Mouse (Mus musculus) liver (tissue): Measurements from ENCODE around the gene Avpr1b.

Experiments used
- DNase-seq: peaks from one replicate; pipeline ENCODE4 v3.0.0-alpha.2; 2020; ENCODE audit warnings: mixed read lengths

Avpr1b gene

DNA sequence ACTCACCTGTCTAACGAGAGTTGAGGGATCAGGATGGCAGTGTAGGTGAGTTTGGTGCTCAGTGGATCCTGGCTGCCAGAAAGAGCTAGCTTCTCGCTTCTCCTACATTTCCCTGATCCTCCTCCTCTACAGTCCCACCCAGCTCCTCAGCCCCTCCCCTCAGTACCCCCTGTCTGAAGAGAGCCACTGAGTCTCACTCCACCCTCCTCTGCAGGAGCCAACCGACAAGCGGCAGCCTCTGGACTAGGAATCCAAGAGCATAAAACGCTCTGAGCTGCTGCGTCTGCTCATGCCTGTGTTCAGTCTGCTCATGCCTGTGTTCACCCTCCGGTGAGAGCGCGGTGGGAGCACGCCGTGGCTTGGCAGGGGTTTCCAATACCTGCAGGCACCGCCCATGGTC is at the start of gene Avpr1b:
TSS of gene Avpr1b (plus strand) at position 335 of the 400 bp plus-strand sequence.
- no peak for DNase-seq

GRCm38 (mm10) chr1:131551956-131552355 is 47.1 kb upstream of the Avpr1b start:
- no peak for DNase-seq

- DNase-seq = no peak
Observed at GRCm38 (mm10) chr1:131553428-131553827, 45.6 kb upstream of the Avpr1b start.

GRCm38 (mm10) chr1:131555042-131555812 is 43.8 kb upstream of the Avpr1b start:
- DNase-seq = peak; percentile 75

GRCm38 (mm10) chr1:131560500-131560899 is 38.5 kb upstream of the Avpr1b start:
- no peak for DNase-seq

DNA sequence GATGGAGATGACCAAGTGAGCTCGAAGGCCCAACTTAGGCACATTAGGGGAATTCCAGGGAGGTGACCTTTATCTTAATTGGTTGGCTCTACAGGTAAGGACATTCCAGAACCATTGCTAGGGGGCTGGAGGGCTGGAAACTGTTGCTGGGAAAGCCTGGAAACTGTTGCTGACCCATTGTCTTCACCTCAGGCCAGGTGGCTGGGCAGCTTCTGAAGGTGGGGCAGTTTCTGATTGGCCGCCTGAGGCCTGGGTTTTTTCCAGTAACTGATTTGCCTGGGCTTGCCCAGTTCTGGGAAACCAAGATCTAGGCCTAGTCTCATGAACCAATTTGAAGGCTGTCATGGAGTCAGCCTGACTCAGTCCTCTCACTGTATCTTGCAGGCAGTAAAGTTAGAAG is 37.0 kb upstream of the Avpr1b start:
- no peak for DNase-seq

GRCm38 (mm10) chr1:131566056-131566455 is 33.0 kb upstream of the Avpr1b start:
- DNase-seq = peak; percentile 46

GRCm38 (mm10) chr1:131569721-131570120 is 29.3 kb upstream of the Avpr1b start:
- DNase-seq = no peak

- no peak for DNase-seq
Observed at GRCm38 (mm10) chr1:131570391-131570790, 28.6 kb upstream of the Avpr1b start.

- peak; percentile 64 for DNase-seq
Observed at GRCm38 (mm10) chr1:131573721-131574120, 25.3 kb upstream of the Avpr1b start.

DNA sequence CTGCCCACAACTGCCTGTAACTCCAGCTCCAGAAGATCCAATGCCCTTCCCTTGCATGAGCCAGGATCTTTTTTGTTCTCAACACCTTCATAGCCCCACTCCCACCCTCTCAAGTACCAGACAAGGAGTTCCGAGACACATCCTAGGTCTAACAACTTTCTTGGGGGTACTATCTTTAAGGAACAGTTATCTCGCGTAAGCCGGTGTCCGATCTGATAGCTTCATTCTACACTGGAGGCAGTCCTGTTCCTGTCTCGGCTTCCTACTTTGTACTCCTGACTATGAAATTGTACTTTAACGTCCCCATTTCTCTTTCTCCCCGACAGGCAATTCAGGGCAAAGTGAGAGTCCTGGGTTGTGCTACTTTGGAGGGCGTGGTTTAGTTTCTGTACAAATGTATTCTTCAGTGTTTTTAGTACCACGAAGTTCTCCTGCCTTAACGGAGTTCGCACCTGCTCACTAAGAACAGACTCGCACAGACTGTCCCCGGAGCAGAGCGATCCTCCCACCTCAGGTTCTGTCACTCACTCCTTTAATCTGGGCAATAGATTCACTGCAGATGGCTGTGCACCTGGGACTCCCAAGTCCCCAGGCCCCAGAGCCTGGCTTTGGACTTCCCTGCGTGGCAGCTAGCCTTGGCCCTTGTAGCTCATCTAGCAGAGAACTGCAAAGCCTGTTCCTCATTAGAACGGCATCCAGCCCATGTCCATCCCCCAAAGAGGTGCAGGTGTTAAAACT is 19.9 kb upstream of the Avpr1b start:
- DNase-seq = no peak

DNA sequence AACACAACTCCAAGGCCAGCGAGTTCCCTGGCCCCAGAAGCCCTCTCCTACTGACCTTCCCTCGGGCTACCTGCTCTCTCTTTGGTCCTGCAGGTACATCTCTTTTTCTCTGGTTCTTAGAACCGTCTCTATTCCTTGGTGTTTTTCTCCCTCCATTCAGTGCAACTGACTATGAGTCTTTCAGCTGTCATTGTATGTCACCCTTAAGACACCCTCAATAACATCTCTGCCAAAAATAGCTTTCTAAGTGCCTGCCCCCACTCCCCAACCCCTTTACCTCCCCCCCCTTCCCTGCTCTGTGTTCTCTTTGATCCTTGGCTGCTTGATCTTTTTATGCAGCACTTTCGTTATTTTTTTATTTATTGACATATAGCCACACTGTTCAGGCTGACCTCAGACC is 18.6 kb upstream of the Avpr1b start:
- no peak for DNase-seq

DNA sequence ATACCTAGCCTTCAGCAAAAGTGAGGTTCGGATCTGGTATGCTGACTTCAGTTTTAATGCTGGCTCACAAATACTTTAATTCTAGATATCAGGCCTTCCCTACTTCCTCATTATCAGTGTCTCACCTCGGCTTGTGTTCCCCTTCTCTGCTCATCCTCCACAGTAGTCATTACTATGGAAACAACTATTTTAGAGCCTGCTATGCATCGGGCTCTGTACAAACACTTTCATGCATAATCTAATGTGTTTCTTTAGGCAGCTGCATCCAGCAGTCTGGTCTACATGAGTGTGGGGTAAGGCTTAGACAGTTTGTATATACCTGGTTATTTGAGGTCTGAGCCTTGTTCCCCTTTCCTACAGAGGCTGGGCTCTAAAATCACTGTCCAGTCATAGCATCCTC is 15.4 kb upstream of the Avpr1b start:
- DNase-seq = no peak

GRCm38 (mm10) chr1:131586836-131587235 is 12.2 kb upstream of the Avpr1b start:
- DNase-seq = no peak

DNA sequence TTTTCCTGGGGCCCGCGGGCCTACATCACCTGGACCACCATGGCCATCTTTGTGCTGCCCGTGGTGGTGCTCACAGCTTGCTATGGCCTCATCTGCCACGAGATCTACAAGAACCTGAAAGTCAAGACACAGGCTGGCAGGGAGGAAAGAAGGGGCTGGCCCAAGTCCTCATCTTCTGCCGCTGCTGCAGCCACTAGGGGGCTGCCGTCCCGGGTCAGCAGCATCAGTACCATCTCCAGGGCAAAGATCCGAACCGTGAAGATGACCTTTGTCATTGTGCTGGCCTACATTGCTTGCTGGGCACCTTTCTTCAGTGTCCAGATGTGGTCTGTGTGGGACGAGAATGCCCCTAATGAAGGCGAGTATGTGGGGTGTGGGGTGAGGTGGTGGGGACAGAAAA is 1.3 kb downstream of the Avpr1b start:
- DNase-seq = no peak

DNA sequence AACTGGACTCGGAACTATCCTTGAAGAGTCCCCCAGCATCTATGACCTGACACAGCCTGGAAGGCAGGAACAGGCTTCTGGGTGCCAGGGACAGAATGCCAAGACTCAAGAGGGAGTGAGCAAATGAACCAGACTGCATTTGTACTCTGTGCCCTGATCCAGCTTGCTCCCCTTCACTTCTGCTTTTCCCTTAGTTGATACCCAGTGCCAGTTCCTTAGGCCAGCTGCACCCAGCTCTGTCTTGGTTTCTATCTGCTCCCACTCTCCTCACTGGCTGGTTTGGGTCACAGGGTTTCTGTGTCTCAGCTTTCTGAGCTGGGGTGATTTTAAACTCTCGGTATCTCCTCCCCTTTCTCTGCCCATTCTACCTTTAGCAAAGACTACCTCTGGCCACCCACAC is 7.7 kb downstream of the Avpr1b start:
- no peak for DNase-seq

DNA sequence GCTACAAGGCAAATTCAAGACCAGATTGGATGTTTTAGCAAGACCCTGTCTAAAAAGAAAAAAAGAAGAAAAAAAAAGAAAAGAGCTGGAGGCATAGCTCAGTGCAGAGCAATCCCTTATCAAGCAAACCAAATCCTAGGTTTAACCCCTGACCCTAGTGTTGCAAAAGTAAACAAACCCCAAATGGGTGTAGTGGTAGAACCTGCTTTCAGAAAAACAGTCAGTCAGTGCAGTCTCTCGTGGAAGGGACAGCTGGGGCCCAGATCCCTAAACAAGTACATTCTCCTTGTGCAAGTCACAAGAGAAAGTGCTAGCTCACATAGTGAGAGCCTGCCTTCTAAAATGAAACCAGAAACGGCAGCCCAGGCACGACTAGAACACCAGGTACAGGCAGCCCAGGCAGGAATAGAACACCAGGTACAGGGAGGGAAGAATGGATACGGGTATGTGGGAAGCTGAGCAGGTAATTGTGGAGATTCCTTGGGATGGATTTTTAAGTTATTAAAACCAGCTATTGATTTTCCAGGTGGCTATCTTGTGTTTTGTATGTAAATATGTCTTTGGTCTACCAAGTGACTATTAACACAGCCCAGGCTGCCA is 13.6 kb downstream of the Avpr1b start:
- DNase-seq = no peak

DNA sequence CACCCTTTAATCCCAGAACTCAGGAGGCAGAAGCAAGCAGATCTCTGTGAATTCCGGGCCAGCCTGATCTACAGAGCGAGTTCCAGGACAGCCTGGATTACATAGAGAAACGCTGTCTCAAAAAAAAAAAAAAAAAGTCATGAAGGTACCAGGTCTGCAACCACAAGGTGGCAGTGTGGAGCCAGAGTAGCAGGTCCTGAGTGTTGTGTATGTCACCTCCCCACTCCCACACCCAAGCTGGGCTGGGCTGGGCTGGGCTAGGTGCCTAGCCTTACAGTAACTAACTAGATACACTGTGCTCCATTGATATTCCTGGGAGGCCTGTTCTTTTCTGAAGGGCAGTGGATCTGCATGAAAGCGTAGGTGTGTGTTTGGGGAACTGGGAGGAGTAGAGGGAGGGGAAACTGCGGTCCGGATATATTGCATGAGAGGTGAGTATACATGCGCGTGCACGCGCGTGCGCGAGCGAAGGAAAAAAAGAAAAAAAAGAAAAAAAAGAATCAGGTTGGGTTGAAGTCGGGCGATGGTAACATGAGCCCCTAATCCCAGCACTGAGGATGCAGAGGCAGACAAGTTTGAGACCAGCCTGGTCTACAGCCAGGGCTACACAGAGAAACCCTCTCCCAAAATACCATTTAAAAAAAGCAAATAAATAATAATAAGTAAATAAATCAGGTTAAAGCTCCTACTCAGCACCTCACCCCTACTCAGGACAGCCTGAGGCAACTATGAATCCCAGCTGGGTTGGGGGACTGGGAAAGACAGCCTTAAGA is 14.5 kb downstream of the Avpr1b start:
- DNase-seq = peak; percentile 91

- DNase-seq = no peak
Observed at GRCm38 (mm10) chr1:131614641-131615040, 15.6 kb downstream of the Avpr1b start.

DNA sequence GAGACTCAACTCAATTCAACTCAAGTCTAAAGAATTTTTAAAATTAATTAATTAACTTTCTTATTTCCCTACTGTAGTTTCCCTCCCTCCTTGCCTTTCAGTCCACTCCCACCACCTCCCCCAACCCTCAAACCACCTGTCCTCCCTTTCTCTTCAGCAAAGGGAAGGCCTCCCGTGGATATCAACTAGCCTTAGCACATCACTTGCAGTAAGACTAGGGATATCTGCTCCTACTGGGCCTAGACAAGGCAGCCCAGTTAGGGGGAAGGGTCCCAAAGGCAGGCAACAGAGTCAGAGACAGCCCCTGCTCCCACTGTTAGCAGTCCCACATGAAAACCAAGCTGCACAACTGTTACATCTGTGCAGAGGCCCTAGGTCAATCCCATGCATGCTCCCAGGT is 17.1 kb downstream of the Avpr1b start:
- no peak for DNase-seq

- peak; percentile 16 for DNase-seq
Observed at GRCm38 (mm10) chr1:131616546-131617220, 17.6 kb downstream of the Avpr1b start.

DNA sequence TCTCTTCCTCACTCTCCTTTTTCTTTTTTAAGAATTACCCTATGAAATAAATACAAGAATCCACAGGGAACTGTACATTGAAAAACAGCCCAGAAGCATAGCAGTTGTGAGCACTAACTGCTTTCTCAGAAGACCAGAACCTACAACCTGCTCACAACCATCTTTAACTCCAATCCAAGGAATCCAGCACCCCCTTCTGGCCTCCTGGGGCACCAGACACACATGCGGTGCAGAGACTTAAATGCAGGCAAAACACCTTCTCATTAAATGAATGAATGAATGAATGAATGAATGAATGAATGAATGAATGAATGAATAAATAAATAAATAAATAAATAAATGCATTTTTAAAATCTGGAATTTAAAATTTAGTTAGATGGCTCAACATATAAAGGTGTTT is 19.5 kb downstream of the Avpr1b start:
- no peak for DNase-seq

- no peak for DNase-seq
Observed at GRCm38 (mm10) chr1:131619348-131619747, 20.3 kb downstream of the Avpr1b start.
